Mouse (Mus musculus): ENCODE measurements at regions not wholly inside any gene's neighbourhood (a gene's known extent, or its start where the extent isn't known, plus 50 kb on each side); places are given as distances from the start of the nearest gene placed in this dataset.

DNA sequence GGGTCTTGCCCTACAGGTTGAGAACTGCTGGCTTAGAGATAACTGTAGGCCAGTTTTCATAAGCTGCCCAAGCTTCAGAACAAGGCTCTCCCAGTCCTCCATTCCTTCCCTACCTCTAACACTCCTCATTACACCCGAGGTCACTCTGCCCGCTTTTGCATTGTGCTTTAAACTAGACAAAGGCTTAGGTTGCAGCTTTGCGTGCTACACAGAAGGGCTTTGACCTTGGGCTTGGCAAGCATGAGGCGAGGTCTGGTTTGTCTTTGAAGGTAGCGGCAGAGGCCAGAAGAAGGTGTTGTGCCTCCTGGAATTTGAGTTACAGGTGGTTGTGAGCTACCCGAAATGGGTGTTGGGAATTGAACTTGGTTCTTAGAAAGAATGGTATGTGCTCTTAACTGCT lies 255.7 kb downstream of the Kcnrg start:
- H3K9ac ChIP-seq (ENCODE audit: control insufficient read depth, low read depth, low read length, poor library complexity, severe bottlenecking) = no peak overlapping the region
- H3K27me3 ChIP-seq (ENCODE audit: control insufficient read depth in 1 of 2, insufficient read depth in 2 of 2, low read length in 2 of 2) = no peaks in the 10 kb centered on the region
- no peaks in the 10 kb centered on the region for H3K9me3 ChIP-seq (replicated peaks; ENCODE audit: insufficient read depth, low read length)
- no peak overlapping the region for H3K4me3 ChIP-seq (ENCODE audit: control insufficient read depth in 1 of 2, insufficient read depth in 1 of 2, low read depth in 2 of 2, low read length in 2 of 2)
- no peaks in the 10 kb centered on the region for H3K4me1 ChIP-seq (ENCODE audit: control insufficient read depth in 1 of 2, insufficient read depth in 2 of 2, low read length in 2 of 2)
- H3K27ac ChIP-seq (ENCODE audit: control insufficient read depth, low read depth, low read length) = no peak overlapping the region
- DNase-seq (ENCODE audit: low read depth, low spot score) = no peak
- TF ChIP-seq MAX (IDR thresholded peaks at IDR 0.05; ENCODE audit: low read length) (no peak), USF2 (IDR thresholded peaks at IDR 0.05; ENCODE audit: borderline replicate concordance in 1 of 2, insufficient read depth in 1 of 2, low read depth in 1 of 2, low read length in 2 of 2) (no peak)
- no peaks in the 10 kb centered on the region for H3K36me3 ChIP-seq (ENCODE audit: control insufficient read depth in 1 of 2, insufficient read depth in 2 of 2, low read length in 2 of 2)
- no peaks in the 10 kb centered on the region for H3K79me2 ChIP-seq (ENCODE audit: control insufficient read depth, insufficient read depth, low read length, poor library complexity)

GRCm38 (mm10) chr14:61863475-61863874 lies 256.2 kb downstream of the Kcnrg start:
- Histone ChIP-seq H3K79me2 (ENCODE audit: control insufficient read depth, insufficient read depth, low read length, poor library complexity) (no peaks in the 10 kb centered on the region), H3K36me3 (ENCODE audit: control insufficient read depth in 1 of 2, insufficient read depth in 2 of 2, low read length in 2 of 2) (no peaks in the 10 kb centered on the region), H3K27me3 (ENCODE audit: control insufficient read depth in 1 of 2, insufficient read depth in 2 of 2, low read length in 2 of 2) (no peaks in the 10 kb centered on the region), H3K27ac (ENCODE audit: control insufficient read depth, low read depth, low read length) (no peak overlapping the region), H3K9ac (ENCODE audit: control insufficient read depth, low read depth, low read length, poor library complexity, severe bottlenecking) (no peak overlapping the region), H3K9me3 (replicated peaks; ENCODE audit: insufficient read depth, low read length) (no peaks in the 10 kb centered on the region), H3K4me1 (ENCODE audit: control insufficient read depth in 1 of 2, insufficient read depth in 2 of 2, low read length in 2 of 2) (no peaks in the 10 kb centered on the region), H3K4me3 (ENCODE audit: control insufficient read depth in 1 of 2, insufficient read depth in 1 of 2, low read depth in 2 of 2, low read length in 2 of 2) (no peak overlapping the region)
- TF ChIP-seq MYC (IDR thresholded peaks at IDR 0.05; ENCODE audit: low read depth, low read length) (no peak), TBP (IDR thresholded peaks at IDR 0.05; ENCODE audit: low read depth, low read length) (no peak), SMC3 (IDR thresholded peaks at IDR 0.05; ENCODE audit: low read depth, low read length) (no peak), RAD21 (IDR thresholded peaks at IDR 0.05; ENCODE audit: low read depth, low read length) (no peak), E2F4 (IDR thresholded peaks at IDR 0.05; ENCODE audit: borderline replicate concordance, low read depth, low read length) (no peak), JUND (IDR thresholded peaks at IDR 0.05; ENCODE audit: low read depth, low read length) (no peak), CHD1 (IDR thresholded peaks at IDR 0.05; ENCODE audit: low read depth, low read length) (no peak), TCF12 (IDR thresholded peaks at IDR 0.05; ENCODE audit: low read depth, low read length) (no peak), ETS1 (IDR thresholded peaks at IDR 0.05; ENCODE audit: low read depth, low read length) (no peak), GABPA (IDR thresholded peaks at IDR 0.05; ENCODE audit: low read depth, low read length) (no peak), RCOR1 (IDR thresholded peaks at IDR 0.05; ENCODE audit: low read depth, low read length) (no peak), ZNF384 (IDR thresholded peaks at IDR 0.05; ENCODE audit: low read depth, low read length) (no peak), POLR2A (IDR thresholded peaks at IDR 0.05; ENCODE audit: control insufficient read depth in 1 of 2, insufficient read depth in 1 of 2, low read depth in 1 of 2, low read length in 2 of 2, poor library complexity in 1 of 2) (no peak), UBTF (IDR thresholded peaks at IDR 0.05; ENCODE audit: borderline replicate concordance, insufficient read depth, low read depth, low read length) (no peak), KAT2A (conservative IDR thresholded peaks at IDR 0.05; ENCODE audit: low read depth, low read length) (no peak), USF1 (IDR thresholded peaks at IDR 0.05; ENCODE audit: low read depth, low read length) (no peak), NELFE (IDR thresholded peaks at IDR 0.05; ENCODE audit: low read depth, low read length) (no peak), MAFK (IDR thresholded peaks at IDR 0.05; ENCODE audit: borderline replicate concordance, low read depth, low read length) (no peak; the same call in 1 of the 2 replicates), TAL1 (IDR thresholded peaks at IDR 0.05; ENCODE audit: low read length) (no peak), ZKSCAN1 (IDR thresholded peaks at IDR 0.05; ENCODE audit: low read depth, low read length) (no peak)
- no peak for DNase-seq (ENCODE audit: low read depth, low spot score)

All from MEL (cell line).